ENCODE assay signal across 12 mouse cellular contexts in genomic region chr2:181570921-181571595, GRCm38 (mm10). TPM values are rescaled to one million over a fixed set of nuclear protein-coding genes. Genes with fewer than 3 reads are reported as not detected.
DNase-seq lines count a peak whose midpoint lies in the region; ATAC-seq lines count a peak whose summit lies in the region.
"Had no signal": no experiment of that assay in that cellular context is flagged by ENCODE, and none has a peak within 500 bp of the region (broad histone marks: within the 10 kb centered on the region; RNA-seq: fewer than 3 reads in every experiment).

No protein-coding gene starts in this region.

- H3K27ac ChIP-seq in hindbrain, embryonic 16.5 days (ENCODE audit: low read depth, low read length), result no peak overlapping the region
- no peak overlapping the region for H3K27ac ChIP-seq in hindbrain, embryonic 11.5 days (ENCODE audit: low read depth, low read length)
- H3K27ac ChIP-seq: embryonic facial prominence, embryonic 10.5 days; forebrain, embryonic 12.5 days; intestine, embryonic 15.5 days had no signal

- H3K9me3 ChIP-seq in hindbrain, embryonic 16.5 days (ENCODE audit: control insufficient read depth, low read length), result no peaks in the 10 kb centered on the region
- H3K9me3 ChIP-seq in hindbrain, embryonic 11.5 days (ENCODE audit: control insufficient read depth, low read length), result no peaks in the 10 kb centered on the region
- H3K9me3 ChIP-seq: embryonic facial prominence, embryonic 10.5 days; forebrain, embryonic 12.5 days; intestine, embryonic 15.5 days had no signal

- H3K9ac ChIP-seq in hindbrain, embryonic 16.5 days (ENCODE audit: low read depth, low read length), result no peak overlapping the region
- H3K9ac ChIP-seq in hindbrain, embryonic 11.5 days (ENCODE audit: low read depth, low read length), result no peak overlapping the region
- H3K9ac ChIP-seq: forebrain, embryonic 12.5 days; intestine, embryonic 15.5 days had no signal

- WGBS in hindbrain, embryonic 16.5 days, result 76% methylated on average over 6 of the region's 6 CpGs
- 74% methylated on average over 6 of the region's 6 CpGs for WGBS in hindbrain, embryonic 11.5 days

- H3K4me1 ChIP-seq in hindbrain, embryonic 16.5 days (ENCODE audit: control insufficient read depth, insufficient read depth, low read depth, low read length), result no peaks in the 10 kb centered on the region
- H3K4me1 ChIP-seq in hindbrain, embryonic 11.5 days (replicated peaks; ENCODE audit: control insufficient read depth, insufficient read depth, low read length), result no peaks in the 10 kb centered on the region
- H3K4me1 ChIP-seq: forebrain, embryonic 12.5 days; intestine, embryonic 15.5 days had no signal

- H3K4me3 ChIP-seq in hindbrain, embryonic 16.5 days (ENCODE audit: low read length), result no peak overlapping the region
- no peak overlapping the region for H3K4me3 ChIP-seq in hindbrain, embryonic 11.5 days (ENCODE audit: low read depth, low read length)
- H3K4me3 ChIP-seq: embryonic facial prominence, embryonic 10.5 days; forebrain, embryonic 12.5 days; intestine, embryonic 15.5 days had no signal

- H3K27me3 ChIP-seq in hindbrain, embryonic 16.5 days (replicated peaks; ENCODE audit: control insufficient read depth, insufficient read depth, low read length), result no peaks in the 10 kb centered on the region
- H3K27me3 ChIP-seq in hindbrain, embryonic 11.5 days (ENCODE audit: control insufficient read depth, insufficient read depth, low read length), result no peaks in the 10 kb centered on the region
- H3K27me3 ChIP-seq: forebrain, embryonic 12.5 days; intestine, embryonic 15.5 days had no signal

- H3K36me3 ChIP-seq in hindbrain, embryonic 16.5 days (ENCODE audit: control insufficient read depth, insufficient read depth, low read length), result no peaks in the 10 kb centered on the region; the same call in 1 of the 2 replicates
- H3K36me3 ChIP-seq in hindbrain, embryonic 11.5 days (ENCODE audit: control insufficient read depth, insufficient read depth, low read length), result no peaks in the 10 kb centered on the region

- no peak overlapping the region for H3K4me2 ChIP-seq in hindbrain, embryonic 16.5 days (ENCODE audit: low read length)
- no peak overlapping the region for H3K4me2 ChIP-seq in hindbrain, embryonic 11.5 days (replicated peaks; ENCODE audit: low read depth, low read length)
- H3K4me2 ChIP-seq: forebrain, embryonic 12.5 days; intestine, embryonic 15.5 days had no signal

- ATAC-seq in hindbrain, embryonic 16.5 days, result 0 out of 2 replicates have a peak, but pooled peaks have one; percentile 18
- no peak for ATAC-seq in hindbrain, embryonic 11.5 days (ENCODE audit: low FRiP score)
- ATAC-seq: intestine, embryonic 15.5 days had no signal

- no peak for DNase-seq in hindbrain, embryonic 11.5 days (ENCODE audit: low spot score)
- DNase-seq in 3T3-L1 (ENCODE audit: low read depth, low spot score), result peak; percentile 17
- peak; percentile 42 for DNase-seq in 416B (ENCODE audit: low read depth)
- peak; percentile 73 for DNase-seq in cerebellum, postnatal 36 days
- no peak for DNase-seq in ovary, postnatal 14 days (ENCODE audit: low spot score)
- no peak for DNase-seq in kidney, postnatal 36 days
- DNase-seq: heart, adult 18-20 months; lung, postnatal 10 days had no signal

RNA-seq across cellular contexts. Expression of gene Uckl1, which starts 13.6 kb away (rescaled TPM):
- 58.5 and 59.4 TPM in 2 replicates for polyA plus RNA-seq in hindbrain, embryonic 16.5 days (2015; fragmentation: Nextera tagmentation; extraction: Ambion mirVana)
- polyA plus RNA-seq in hindbrain, embryonic 11.5 days (2014; fragmentation: Nextera tagmentation; extraction: Ambion mirVana), result 54.1 and 57.7 TPM in 2 replicates

RNA-seq across cellular contexts. Expression of gene Prpf6, which starts 20.6 kb away (rescaled TPM):
- polyA plus RNA-seq in hindbrain, embryonic 16.5 days (2015; fragmentation: Nextera tagmentation; extraction: Ambion mirVana), result 57.3 and 63.6 TPM in 2 replicates
- 66.5 and 78.1 TPM in 2 replicates for polyA plus RNA-seq in hindbrain, embryonic 11.5 days (2014; fragmentation: Nextera tagmentation; extraction: Ambion mirVana)

RNA-seq across cellular contexts. Expression of gene Zfp512b, which starts 21.5 kb away (rescaled TPM):
- 44.9 and 65.1 TPM in 2 replicates for polyA plus RNA-seq in hindbrain, embryonic 16.5 days (2015; fragmentation: Nextera tagmentation; extraction: Ambion mirVana)
- 25.4 and 30.8 TPM in 2 replicates for polyA plus RNA-seq in hindbrain, embryonic 11.5 days (2014; fragmentation: Nextera tagmentation; extraction: Ambion mirVana)

RNA-seq across cellular contexts. Expression of gene Samd10, which starts 28.0 kb away (rescaled TPM):
- 192 and 201 TPM in 2 replicates for polyA plus RNA-seq in hindbrain, embryonic 16.5 days (2015; fragmentation: Nextera tagmentation; extraction: Ambion mirVana)
- polyA plus RNA-seq in hindbrain, embryonic 11.5 days (2014; fragmentation: Nextera tagmentation; extraction: Ambion mirVana), result 75.9 and 77.7 TPM in 2 replicates

RNA-seq across cellular contexts. Expression of gene Dnajc5, which starts 50.8 kb away (rescaled TPM):
- 284 and 286 TPM in 2 replicates for polyA plus RNA-seq in hindbrain, embryonic 16.5 days (2015; fragmentation: Nextera tagmentation; extraction: Ambion mirVana)
- polyA plus RNA-seq in hindbrain, embryonic 11.5 days (2014; fragmentation: Nextera tagmentation; extraction: Ambion mirVana), result 97.1 and 104 TPM in 2 replicates

Comparison
In these comparisons a context has a peak if more than half of its experiments do, and no peak if none do; other contexts are left out.
1. DNase-seq: peak in 3T3-L1 (single experiment), 416B (single experiment) and cerebellum, postnatal 36 days (2 of 2); none in hindbrain, embryonic 11.5 days (single experiment), ovary, postnatal 14 days (single experiment) and kidney, postnatal 36 days (0 of 2).